Mouse (Mus musculus) myocyte (in vitro differentiated cells): ENCODE measurements around the gene Gal3st1. TPM values are rescaled to one million over a fixed set of nuclear protein-coding genes. Genes with fewer than 3 reads are reported as not detected.
"Not testable (repeated sequence)": the region's sequence is repeated elsewhere in the genome, so short reads cannot be mapped to it uniquely, and the experiment has no call there.

Source experiments
- H3K27me3 ChIP-seq: one replicate; pipeline ENCODE4 v1.6.1; 2011; ENCODE audit not compliant: control insufficient read depth, insufficient read depth, insufficient read length
- H3K36me3 ChIP-seq: one replicate; pipeline ENCODE4 v1.6.1; 2011; ENCODE audit not compliant: control insufficient read depth, insufficient read depth
- H3K4me2 ChIP-seq: one replicate; pipeline ENCODE4 v1.6.1; 2011; ENCODE audit warnings: low read depth, control low read depth
- H3K4me3 ChIP-seq: one replicate; pipeline ENCODE4 v1.5.1; 2011; ENCODE audit warnings: mild to moderate bottlenecking, control low read depth, moderate library complexity
- H3K79me2 ChIP-seq: one replicate; pipeline ENCODE4 v1.6.1; 2011; ENCODE audit not compliant: control insufficient read depth, insufficient read depth
- H3ac ChIP-seq: one replicate; pipeline ENCODE4 v1.6.1; 2011; ENCODE audit not compliant: control insufficient read depth, insufficient read length
- CEBPB ChIP-seq: IDR thresholded peaks from 2 replicates; pipeline ENCODE4 v1.6.1; 2011; ENCODE audit warnings: mild to moderate bottlenecking, moderate library complexity; ENCODE audit not compliant: poor library complexity, insufficient read depth, severe bottlenecking
- E2F4 ChIP-seq: IDR thresholded peaks from one replicate; pipeline ENCODE4 v1.6.1; 2011; ENCODE audit warnings: mild to moderate bottlenecking, control low read depth, moderate library complexity; ENCODE audit not compliant: insufficient read depth
- MAX ChIP-seq: IDR thresholded peaks from one replicate; pipeline ENCODE4 v1.6.1; 2011; ENCODE audit warnings: low read depth, mild to moderate bottlenecking, control low read depth
- MYOD1 ChIP-seq, 3 experiments: IDR thresholded peaks; one replicate each; pipeline ENCODE4 v1.6.1; 2011; ENCODE audit warnings: control low read depth in 2 of 3, low read depth in 2 of 3, mild to moderate bottlenecking in 2 of 3, moderate library complexity in 1 of 3; ENCODE audit not compliant: insufficient read length in 2 of 3, control insufficient read depth in 1 of 3
- MYOG ChIP-seq, 3 experiments: IDR thresholded peaks; one replicate each; pipeline ENCODE4 v1.6.1; 2011; ENCODE audit warnings: control low read depth in 2 of 3, low read depth in 2 of 3, mild to moderate bottlenecking in 2 of 3; ENCODE audit not compliant: insufficient read length in 2 of 3, control insufficient read depth in 1 of 3, insufficient read depth in 1 of 3
- POLR2A ChIP-seq: IDR thresholded peaks from one replicate; pipeline ENCODE4 v1.6.1; 2011; ENCODE audit warnings: low read depth, mild to moderate bottlenecking, control low read depth, moderate library complexity; ENCODE audit not compliant: insufficient read length
- POLR2AphosphoS2 ChIP-seq: IDR thresholded peaks from one replicate; pipeline ENCODE4 v1.6.1; 2011; ENCODE audit warnings: low read depth, control low read depth; ENCODE audit not compliant: insufficient read length
- REST ChIP-seq: IDR thresholded peaks from one replicate; pipeline ENCODE4 v1.6.1; 2011; ENCODE audit warnings: mild to moderate bottlenecking, control low read depth, moderate library complexity; ENCODE audit not compliant: insufficient read depth, insufficient read length
- SRF ChIP-seq: IDR thresholded peaks from one replicate; pipeline ENCODE4 v1.6.1; 2011; ENCODE audit warnings: low read depth; ENCODE audit not compliant: control insufficient read depth, insufficient read length
- TCF12 ChIP-seq: IDR thresholded peaks from one replicate; pipeline ENCODE4 v1.6.1; 2011; ENCODE audit warnings: mild to moderate bottlenecking, control low read depth; ENCODE audit not compliant: poor library complexity, insufficient read depth, severe bottlenecking
- TCF3 ChIP-seq: IDR thresholded peaks from one replicate; pipeline ENCODE4 v1.6.1; 2011; ENCODE audit warnings: low read depth, control low read depth; ENCODE audit not compliant: insufficient read length
- USF1 ChIP-seq: IDR thresholded peaks from one replicate; pipeline ENCODE4 v1.6.1; 2011; ENCODE audit warnings: low read depth, mild to moderate bottlenecking, control low read depth, moderate library complexity
- polyA plus RNA-seq: library from polyadenylated mRNA; unstranded; fragments of >200 nt; fragmentation: generic; extraction: Trizol; gene quantifications from one replicate; pipeline ENCODE4 v1.2.1, GENCODE M21; 2012; ENCODE audit warnings: missing spikeins

Gal3st1 gene
- polyA plus RNA-seq, 1 experiment, result not detected

GRCm38 (mm10) chr11:3999547-3999946 lies 16.1 kb downstream of the Gal3st1 start:
- Histone ChIP-seq H3K36me3 (no peaks in the 10 kb centered on the region), H3K4me3 (no peak overlapping the region), H3K79me2 (no peaks in the 10 kb centered on the region), H3ac (no peak overlapping the region), H3K27me3 (no peaks in the 10 kb centered on the region), H3K4me2 (no peak overlapping the region)
- TF ChIP-seq REST (no peak), MYOD1 (IDR thresholded peaks at IDR 0.05; ENCODE audit: control insufficient read depth in 1 of 3, insufficient read length in 2 of 3, low read depth in 2 of 3) (no peak), TCF3 (no peak), SRF (no peak), TCF12 (no peak), POLR2AphosphoS2 (no peak)

- no peaks in the 10 kb centered on the region for H3K27me3 ChIP-seq
- no peak for TF ChIP-seq REST
- TF ChIP-seq E2F4, result no peak
- no peak for TF ChIP-seq TCF12
- TF ChIP-seq CEBPB, result no peak
- no peak for TF ChIP-seq SRF
- no peak for TF ChIP-seq USF1
- TF ChIP-seq POLR2AphosphoS2, result no peak
- no peak for TF ChIP-seq POLR2A
- no peak for TF ChIP-seq MYOG (IDR thresholded peaks at IDR 0.05; ENCODE audit: control insufficient read depth in 1 of 3, insufficient read depth in 1 of 3, insufficient read length in 2 of 3, low read depth in 2 of 3)
- TF ChIP-seq MAX, result no peak
- no peak for TF ChIP-seq MYOD1 (IDR thresholded peaks at IDR 0.05; ENCODE audit: control insufficient read depth in 1 of 3, insufficient read length in 2 of 3, low read depth in 2 of 3)
- TF ChIP-seq TCF3, result no peak
- no peaks in the 10 kb centered on the region for H3K79me2 ChIP-seq
- H3K36me3 ChIP-seq, result no peaks in the 10 kb centered on the region
- H3K4me2 ChIP-seq, result no peak overlapping the region
- H3ac ChIP-seq, result no peak overlapping the region
- H3K4me3 ChIP-seq, result no peak overlapping the region
These were observed 18.2 kb downstream of the Gal3st1 start for GRCm38 (mm10) chr11:4001603-4002002.

- Histone ChIP-seq H3K36me3 (no peaks in the 10 kb centered on the region), H3K4me3 (no peak overlapping the region), H3K4me2 (no peak overlapping the region), H3K79me2 (no peaks in the 10 kb centered on the region), H3ac (no peak overlapping the region), H3K27me3 (peaks cover 8% of the 10 kb centered on the region)
- no peak for TF ChIP-seq POLR2AphosphoS2
- no peak for TF ChIP-seq E2F4
- no peak for TF ChIP-seq MYOG (IDR thresholded peaks at IDR 0.05; ENCODE audit: control insufficient read depth in 1 of 3, insufficient read depth in 1 of 3, insufficient read length in 2 of 3, low read depth in 2 of 3)
- TF ChIP-seq MYOD1 (IDR thresholded peaks at IDR 0.05; ENCODE audit: control insufficient read depth in 1 of 3, insufficient read length in 2 of 3, low read depth in 2 of 3), result no peak
- no peak for TF ChIP-seq USF1
- TF ChIP-seq MAX, result no peak
- no peak for TF ChIP-seq POLR2A
- no peak for TF ChIP-seq TCF3
- no peak for TF ChIP-seq CEBPB
- no peak for TF ChIP-seq SRF
- TF ChIP-seq REST, result no peak
- TF ChIP-seq TCF12, result no peak
These were observed 21.9 kb downstream of the Gal3st1 start for GRCm38 (mm10) chr11:4005220-4005805.

GRCm38 (mm10) chr11:4006462-4006861 lies 23.0 kb downstream of the Gal3st1 start:
- H3K4me2 ChIP-seq, result no peak overlapping the region
- peaks cover 8% of the 10 kb centered on the region for H3K27me3 ChIP-seq
- no peak overlapping the region for H3K4me3 ChIP-seq
- no peaks in the 10 kb centered on the region for H3K79me2 ChIP-seq
- TF ChIP-seq POLR2AphosphoS2 (no peak), POLR2A (no peak), MAX (no peak), USF1 (no peak), TCF12 (no peak), SRF (no peak)
- no peaks in the 10 kb centered on the region for H3K36me3 ChIP-seq
- H3ac ChIP-seq, result no peak overlapping the region

- TF ChIP-seq USF1 (no peak), POLR2AphosphoS2 (no peak), E2F4 (no peak), POLR2A (no peak), MAX (no peak), REST (no peak)
- Histone ChIP-seq H3K4me2 (no peak overlapping the region), H3K79me2 (no peaks in the 10 kb centered on the region)
These were observed 29.2 kb downstream of the Gal3st1 start for GRCm38 (mm10) chr11:4012616-4013015.

GRCm38 (mm10) chr11:4015796-4016195 lies 32.4 kb downstream of the Gal3st1 start:
- H3K4me3 ChIP-seq, H3K4me2 ChIP-seq, H3K36me3 ChIP-seq, H3K27me3 ChIP-seq, H3ac ChIP-seq, H3K79me2 ChIP-seq: not testable (repeated sequence)

More at GRCm38 (mm10) chr11:4012616-4013015, 29.2 kb downstream of the Gal3st1 start:
- no peak overlapping the region for H3K4me3 ChIP-seq
- no peaks in the 10 kb centered on the region for H3K27me3 ChIP-seq
- H3K36me3 ChIP-seq, result no peaks in the 10 kb centered on the region
- H3ac ChIP-seq, result no peak overlapping the region

- H3K4me3 ChIP-seq, H3K79me2 ChIP-seq, H3ac ChIP-seq, H3K4me2 ChIP-seq, H3K36me3 ChIP-seq: not testable (repeated sequence)
- H3K27me3 ChIP-seq, result peaks cover 33% of the 10 kb centered on the region
These were observed 38.7 kb downstream of the Gal3st1 start for GRCm38 (mm10) chr11:4022111-4022510.
